Mouse (Mus musculus) forebrain, embryonic 11.5 days (tissue): ENCODE measurements around the gene Ccin. TPM values are rescaled to one million over a fixed set of nuclear protein-coding genes. Genes with fewer than 3 reads are reported as not detected.
A peak's percentile ranks its signal among the peaks of the same experiment; 100 is the strongest.

ENCODE experiments used
- ATAC-seq: fragments of 200-750 bp; cut with Nextera tagmentation; replicated peaks from 2 replicates; pipeline ENCODE4 v1.8.0; 2017; ENCODE audit warnings: moderate TSS enrichment; ENCODE audit not compliant: low FRiP score
- DNase-seq: peaks from one replicate; pipeline ENCODE4 v3.0.0-alpha.2; 2017; ENCODE audit warnings: low spot score
- H3K27ac ChIP-seq: fragments of 300-500 bp; sonication (generic); 2 replicates; pipeline ENCODE4 v1.5.1; 2014; ENCODE audit warnings: low read depth, low read length
- H3K27me3 ChIP-seq: fragments of 300-500 bp; sonication (generic); 2 replicates; pipeline ENCODE4 v1.6.1; 2014; ENCODE audit warnings: mild to moderate bottlenecking, low read length, mixed read lengths; ENCODE audit not compliant: control insufficient read depth, insufficient read depth
- H3K36me3 ChIP-seq: fragments of 300-500 bp; sonication (generic); 2 replicates; pipeline ENCODE4 v1.6.1; 2014; ENCODE audit warnings: mild to moderate bottlenecking, low read length, moderate library complexity, mixed read lengths; ENCODE audit not compliant: control insufficient read depth, insufficient read depth
- H3K4me1 ChIP-seq: fragments of 300-500 bp; sonication (generic); replicated peaks from 2 replicates; pipeline ENCODE4 v1.6.1; 2014; ENCODE audit warnings: low read length, mixed read lengths; ENCODE audit not compliant: control insufficient read depth, insufficient read depth
- H3K4me2 ChIP-seq: fragments of 300-500 bp; sonication (generic); 2 replicates; pipeline ENCODE4 v1.6.1; 2014; ENCODE audit warnings: low read depth, mild to moderate bottlenecking, low read length, moderate library complexity, mixed read lengths; ENCODE audit not compliant: severe bottlenecking
- H3K4me3 ChIP-seq: fragments of 300-500 bp; sonication (generic); 2 replicates; pipeline ENCODE4 v1.5.1; 2014; ENCODE audit warnings: low read depth, low read length
- H3K9ac ChIP-seq: fragments of 300-500 bp; sonication (generic); 2 replicates; pipeline ENCODE4 v1.6.1; 2014; ENCODE audit warnings: low read length
- H3K9me3 ChIP-seq: fragments of 300-500 bp; sonication (generic); 2 replicates; pipeline ENCODE4 v1.6.1; 2016; ENCODE audit warnings: low read length, mixed read lengths; ENCODE audit not compliant: control insufficient read depth
- WGBS: fragments of 180-500 bp; shearing (Covaris S2); extraction: QIAGEN DNeasy Blood & Tissue Kit; methylation state at CpG from one replicate; pipeline ENCODE4 v1.1.7; 2014; 5-methylcytosine and 5-hydroxymethylcytosine counted together
- polyA plus RNA-seq: library from polyadenylated mRNA; unstranded; fragments of >200 nt; fragmentation: Nextera tagmentation; extraction: Ambion mirVana; gene quantifications from 2 replicates; pipeline ENCODE4 v1.2.1, GENCODE M21; 2014

Ccin gene
- polyA plus RNA-seq, 1 experiment from 2014 or later = not detected

DNA sequence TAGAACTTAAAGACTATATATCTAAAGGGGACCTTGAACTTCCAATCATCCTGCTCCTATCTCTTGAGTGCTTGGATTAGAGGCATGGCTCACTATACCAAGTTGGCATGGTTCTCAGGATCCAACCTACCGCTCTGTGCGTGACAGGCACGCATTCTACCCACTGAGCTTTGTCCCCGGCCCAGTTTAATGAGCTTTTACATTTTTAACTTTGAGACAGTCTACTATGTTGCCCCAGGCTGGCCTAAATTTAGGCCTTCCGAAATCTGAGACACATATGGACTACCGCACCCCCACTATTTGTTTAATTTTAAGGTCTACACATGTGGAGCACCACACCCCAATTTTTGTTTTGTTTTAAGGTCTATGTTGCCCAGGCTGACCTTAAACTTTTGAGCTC, 2.4 kb upstream of the Ccin start:
- Histone ChIP-seq H3K36me3 (no peaks in the 10 kb centered on the region), H3K9me3 (no peaks in the 10 kb centered on the region), H3K4me3 (no peak overlapping the region), H3K9ac (no peak overlapping the region), H3K27ac (no peak overlapping the region), H3K4me1 (peaks cover 7% of the 10 kb centered on the region; the same call in 1 of the 2 replicates), H3K27me3 (peaks cover 3% of the 10 kb centered on the region; the same call in 1 of the 2 replicates), H3K4me2 (no peak overlapping the region)
- no peak for ATAC-seq
- DNase-seq = no peak
- WGBS = 92% methylated on average over 6 of the region's 6 CpGs

DNA sequence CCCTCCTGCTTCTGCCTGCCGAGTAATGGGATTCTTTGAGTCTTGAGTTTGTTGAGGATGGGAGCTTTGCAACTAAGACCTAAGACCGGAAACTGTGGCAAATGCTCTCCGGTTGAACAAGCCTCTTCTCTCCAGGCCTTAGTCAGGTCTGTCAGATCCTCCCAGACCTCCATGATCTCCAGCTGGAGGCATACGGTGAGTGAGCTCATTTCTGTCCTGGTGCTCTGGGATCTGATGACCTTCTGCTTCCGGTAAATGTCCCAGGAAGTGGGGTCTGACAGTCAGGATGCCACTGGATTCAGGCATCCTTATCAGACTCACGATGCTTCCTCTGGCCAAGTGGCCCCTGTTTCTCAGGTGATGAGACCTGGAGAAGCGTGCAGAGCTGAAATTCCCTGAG, 2.0 kb upstream of the Ccin start:
- Histone ChIP-seq H3K36me3 (no peaks in the 10 kb centered on the region), H3K4me1 (peaks cover 7% of the 10 kb centered on the region; the same call in 1 of the 2 replicates), H3K9me3 (no peaks in the 10 kb centered on the region), H3K9ac (no peak overlapping the region), H3K4me2 (no peak overlapping the region), H3K27me3 (peaks cover 3% of the 10 kb centered on the region; the same call in 1 of the 2 replicates), H3K4me3 (no peak overlapping the region), H3K27ac (no peak overlapping the region)
- DNase-seq = no peak
- no peak for ATAC-seq
- 92% methylated on average over 7 of the region's 7 CpGs for WGBS

DNA sequence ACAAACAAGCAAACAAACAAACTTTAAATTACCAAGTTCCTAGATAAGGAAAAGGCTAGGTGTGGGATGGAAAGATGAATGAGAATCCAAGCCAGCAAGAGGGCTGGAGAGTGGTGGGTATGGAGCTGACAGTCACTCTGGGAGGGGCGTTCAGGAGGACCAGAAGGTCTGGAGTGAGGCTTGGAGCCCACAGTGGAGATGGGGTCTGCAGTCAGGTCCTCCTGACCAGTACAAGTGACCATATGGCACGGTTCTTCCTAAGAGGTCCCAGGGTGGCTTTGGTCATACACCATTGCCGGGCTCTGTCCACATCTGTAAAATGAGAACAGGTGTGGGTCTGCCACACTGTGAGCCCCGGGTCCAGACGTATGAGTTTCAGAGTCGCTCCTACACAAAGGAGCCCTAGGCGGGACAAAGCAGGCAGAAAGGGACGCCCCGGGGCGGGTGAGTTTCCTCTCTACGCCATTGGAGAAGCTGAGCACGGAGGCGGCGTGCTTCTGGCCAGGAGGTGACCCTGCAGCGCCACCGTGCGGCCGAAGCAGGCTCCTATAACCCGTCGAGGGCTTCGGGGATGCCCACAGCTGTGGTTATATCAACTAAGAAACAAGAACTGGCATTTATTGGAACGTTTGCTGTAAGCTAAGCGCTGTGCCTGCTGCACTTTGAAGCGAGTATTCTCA, 1.1 kb upstream of the Ccin start:
- peak; percentile 90 for ATAC-seq
- Histone ChIP-seq H3K27ac (no peak overlapping the region), H3K9ac (peak overlapping the region; percentile 64), H3K36me3 (no peaks in the 10 kb centered on the region), H3K4me2 (peak overlapping the region; percentile 61), H3K4me3 (peak overlapping the region; percentile 23), H3K27me3 (peaks cover 3% of the 10 kb centered on the region; the same call in 1 of the 2 replicates), H3K4me1 (peaks cover 7% of the 10 kb centered on the region; the same call in 1 of the 2 replicates), H3K9me3 (no peaks in the 10 kb centered on the region)
- 2% methylated on average over 24 of the region's 24 CpGs for WGBS
- DNase-seq = peak; percentile 97

DNA sequence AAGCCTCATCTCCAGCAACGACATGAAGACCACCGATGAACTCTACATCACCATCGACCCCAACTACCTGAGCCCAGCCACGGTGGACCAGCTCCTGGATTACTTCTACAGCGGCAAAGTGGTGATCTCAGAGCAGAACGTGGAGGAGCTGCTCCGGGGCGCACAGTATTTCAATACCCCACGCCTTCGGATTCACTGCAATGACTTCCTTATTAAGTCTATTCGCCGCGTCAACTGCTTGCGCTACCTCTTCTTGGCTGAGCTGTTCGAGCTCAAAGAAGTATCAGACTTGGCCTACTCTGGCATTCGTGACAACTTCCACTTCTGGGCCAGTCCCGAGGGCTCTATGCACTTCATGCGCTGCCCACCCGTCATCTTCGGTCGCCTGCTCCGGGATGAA, 473 bp downstream of the Ccin start:
- Histone ChIP-seq H3K9me3 (no peaks in the 10 kb centered on the region), H3K27ac (no peak overlapping the region), H3K4me2 (no peak overlapping the region), H3K4me3 (no peak overlapping the region), H3K9ac (no peak overlapping the region), H3K4me1 (peaks cover 2% of the 10 kb centered on the region; the same call in 1 of the 2 replicates), H3K36me3 (no peaks in the 10 kb centered on the region), H3K27me3 (peaks cover 3% of the 10 kb centered on the region; the same call in 1 of the 2 replicates)
- WGBS = 92% methylated on average over 22 of the region's 22 CpGs
- ATAC-seq (no peak), DNase-seq (no peak)

DNA sequence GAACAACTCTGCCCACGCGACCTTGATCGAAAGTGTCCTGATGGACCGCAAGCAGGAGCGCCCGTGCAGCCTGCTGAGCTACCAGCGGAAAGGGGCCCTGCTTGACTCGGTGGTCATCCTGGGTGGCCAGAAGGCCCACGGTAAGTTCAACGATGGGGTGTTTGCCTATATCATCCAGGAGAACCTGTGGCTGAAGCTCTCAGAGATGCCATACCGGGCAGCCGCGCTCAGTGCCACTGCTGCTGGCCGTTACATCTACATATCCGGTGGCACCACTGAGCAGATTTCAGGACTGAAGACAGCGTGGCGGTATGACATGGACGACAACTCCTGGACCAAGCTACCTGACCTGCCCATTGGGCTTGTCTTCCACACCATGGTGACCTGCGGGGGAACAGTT, 1.0 kb downstream of the Ccin start:
- peaks cover 3% of the 10 kb centered on the region; the same call in 1 of the 2 replicates for H3K27me3 ChIP-seq
- ATAC-seq = no peak

DNA sequence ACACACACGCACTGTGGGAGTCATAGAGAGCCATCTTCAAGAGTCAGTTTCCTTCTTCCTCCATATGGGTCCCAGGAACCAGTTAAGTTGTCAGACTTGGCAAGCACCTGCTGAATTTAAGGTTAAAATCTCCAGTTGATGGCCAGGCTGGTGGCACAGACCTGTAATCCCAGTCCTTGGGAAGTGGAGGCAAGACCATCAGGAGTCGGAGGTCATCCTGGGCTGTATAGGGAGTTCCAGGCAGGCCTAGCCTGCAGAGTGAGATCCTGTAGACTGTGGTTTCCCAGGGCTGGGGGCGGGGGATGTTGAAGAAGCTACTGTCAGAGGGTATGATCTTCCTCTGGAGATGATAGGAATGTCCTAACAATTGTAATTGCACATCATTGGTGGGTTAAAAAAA, 5.7 kb downstream of the Ccin start:
- no peak for DNase-seq
- no peak overlapping the region for H3K9ac ChIP-seq
- no peak overlapping the region for H3K4me3 ChIP-seq
- WGBS = 87% methylated on average over 3 of the region's 3 CpGs
- no peaks in the 10 kb centered on the region for H3K36me3 ChIP-seq
- no peaks in the 10 kb centered on the region for H3K27me3 ChIP-seq
- no peak for ATAC-seq
- H3K27ac ChIP-seq = no peak overlapping the region
- H3K9me3 ChIP-seq = no peaks in the 10 kb centered on the region
- H3K4me1 ChIP-seq = no peaks in the 10 kb centered on the region
- no peak overlapping the region for H3K4me2 ChIP-seq

More for the DNA sequence above, 1.0 kb downstream of the Ccin start:
- H3K4me2 ChIP-seq = no peak overlapping the region
- H3K4me3 ChIP-seq = no peak overlapping the region
- DNase-seq = no peak
- H3K36me3 ChIP-seq = no peaks in the 10 kb centered on the region
- H3K4me1 ChIP-seq = no peaks in the 10 kb centered on the region; the same call in 1 of the 2 replicates
- H3K9ac ChIP-seq = no peak overlapping the region
- H3K27ac ChIP-seq = no peak overlapping the region
- 97% methylated on average over 19 of the region's 19 CpGs for WGBS
- H3K9me3 ChIP-seq = no peaks in the 10 kb centered on the region

DNA sequence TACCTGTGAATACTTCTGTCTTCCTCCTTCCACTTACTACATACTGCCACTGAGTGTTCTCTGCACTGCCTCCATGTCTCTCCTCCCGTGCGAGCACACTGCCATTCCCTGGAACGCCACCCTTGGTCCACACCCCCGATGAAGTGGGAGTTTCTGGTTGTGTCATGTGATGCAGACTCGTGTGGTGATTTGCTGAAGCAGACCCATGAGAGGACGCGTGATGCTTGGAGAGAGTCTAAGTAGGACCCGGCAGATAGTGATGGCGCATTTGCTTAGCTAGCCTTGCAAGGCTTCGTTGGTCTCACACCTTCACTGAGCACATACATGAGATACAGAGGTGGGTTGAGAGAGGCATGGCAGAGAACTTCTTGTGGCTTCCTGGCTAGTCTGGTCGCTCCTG, 9.8 kb downstream of the Ccin start:
- H3K4me3 ChIP-seq = no peak overlapping the region
- H3K27me3 ChIP-seq = no peaks in the 10 kb centered on the region
- H3K36me3 ChIP-seq = no peaks in the 10 kb centered on the region
- no peaks in the 10 kb centered on the region for H3K4me1 ChIP-seq
- H3K9ac ChIP-seq = no peak overlapping the region
- 92% methylated on average over 11 of the region's 11 CpGs for WGBS
- ATAC-seq (no peak), DNase-seq (no peak)
- no peak overlapping the region for H3K27ac ChIP-seq
- no peaks in the 10 kb centered on the region for H3K9me3 ChIP-seq
- H3K4me2 ChIP-seq = no peak overlapping the region

DNA sequence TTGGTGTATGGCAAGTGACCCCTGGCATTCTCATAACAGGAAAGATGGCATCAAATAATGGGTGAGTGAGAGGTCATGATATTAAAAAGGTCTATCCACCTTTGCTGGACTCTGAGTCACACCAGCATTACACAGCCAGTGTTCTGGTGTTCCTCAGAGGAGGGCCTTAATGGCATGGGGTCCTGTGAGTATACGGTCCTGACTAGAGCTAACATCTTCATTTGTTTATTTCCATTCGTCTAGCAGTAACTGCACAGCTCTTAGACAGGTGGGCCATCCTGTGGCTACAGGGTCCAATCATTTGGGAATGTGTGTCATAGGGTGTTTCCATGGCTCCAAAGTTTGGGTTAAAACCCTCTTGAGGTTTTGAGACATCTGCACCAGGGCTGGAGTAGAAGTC, 11.1 kb downstream of the Ccin start:
- H3K27ac ChIP-seq = no peak overlapping the region
- no peaks in the 10 kb centered on the region for H3K9me3 ChIP-seq
- no peaks in the 10 kb centered on the region for H3K4me1 ChIP-seq
- no peak overlapping the region for H3K4me3 ChIP-seq
- H3K4me2 ChIP-seq = no peak overlapping the region
- H3K9ac ChIP-seq = no peak overlapping the region
- DNase-seq (no peak), ATAC-seq (no peak)
- WGBS = 84% methylated on average over 2 of the region's 2 CpGs
- H3K36me3 ChIP-seq = no peaks in the 10 kb centered on the region
- no peaks in the 10 kb centered on the region for H3K27me3 ChIP-seq

DNA sequence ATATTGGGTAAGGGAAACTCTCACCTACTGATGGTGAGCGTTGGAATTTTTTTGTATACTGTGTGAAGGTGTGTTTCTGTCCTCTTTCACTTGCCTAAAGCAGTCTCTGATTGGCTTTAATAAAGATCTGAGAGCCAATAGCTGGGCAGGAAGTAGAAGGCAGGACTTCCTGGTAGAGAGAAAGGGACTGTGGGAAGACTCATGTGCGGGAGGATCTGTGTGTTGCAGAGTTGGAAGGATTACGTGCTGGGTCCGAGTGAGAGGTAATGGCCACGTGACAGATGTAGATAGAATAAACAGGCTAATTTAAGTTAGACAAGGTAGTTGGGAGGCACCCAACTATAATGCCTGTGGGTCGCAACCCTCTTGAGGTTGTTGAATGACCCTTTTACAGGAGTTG, 20.3 kb downstream of the Ccin start:
- DNase-seq (no peak), ATAC-seq (no peak)
- no peaks in the 10 kb centered on the region for H3K4me1 ChIP-seq
- no peaks in the 10 kb centered on the region for H3K27me3 ChIP-seq
- no peaks in the 10 kb centered on the region for H3K9me3 ChIP-seq
- H3K27ac ChIP-seq = no peak overlapping the region
- 87% methylated on average over 6 of the region's 6 CpGs for WGBS
- no peaks in the 10 kb centered on the region for H3K36me3 ChIP-seq
- H3K9ac ChIP-seq = no peak overlapping the region
- H3K4me3 ChIP-seq = no peak overlapping the region
- H3K4me2 ChIP-seq = no peak overlapping the region
